40 mouse cellular contexts compared by ENCODE assay signal in genomic region chr13:91746470-91746869, GRCm38 (mm10). TPM values are rescaled to one million over a fixed set of nuclear protein-coding genes. Genes with fewer than 3 reads are reported as not detected.
"Had no signal": no experiment of that assay in that cellular context is flagged by ENCODE, and none has a peak within 500 bp of the region (broad histone marks: within the 10 kb centered on the region; RNA-seq: fewer than 3 reads in every experiment).

No protein-coding gene starts in this region.

- H3K4me1 ChIP-seq: liver, embryonic 12.5 days; liver, embryonic 13.5 days; liver, embryonic 15.5 days; neural tube, embryonic 12.5 days had no signal

- H3K4me3 ChIP-seq: limb, embryonic 10.5 days; limb, embryonic 12.5 days; limb, embryonic 13.5 days; limb, embryonic 15.5 days; liver, embryonic 12.5 days; liver, embryonic 13.5 days; liver, embryonic 15.5 days; lung, embryonic 15.5 days; megakaryocyte, embryonic 14.5 days; midbrain, embryonic 10.5 days; midbrain, embryonic 12.5 days; midbrain, embryonic 13.5 days; midbrain, embryonic 15.5 days; myocyte; neural tube, embryonic 12.5 days; neural tube, embryonic 13.5 days had no signal

- H3K9me3 ChIP-seq: limb, embryonic 10.5 days; limb, embryonic 12.5 days; limb, embryonic 13.5 days; limb, embryonic 15.5 days; liver, embryonic 12.5 days; liver, embryonic 13.5 days; liver, embryonic 15.5 days; lung, embryonic 15.5 days; midbrain, embryonic 10.5 days; midbrain, embryonic 12.5 days; midbrain, embryonic 13.5 days; midbrain, embryonic 15.5 days; neural tube, embryonic 12.5 days; neural tube, embryonic 13.5 days had no signal

- H3K36me3 ChIP-seq: limb, embryonic 10.5 days; limb, embryonic 12.5 days; limb, embryonic 13.5 days; limb, embryonic 15.5 days; liver, embryonic 12.5 days; liver, embryonic 13.5 days; liver, embryonic 15.5 days; lung, embryonic 15.5 days; midbrain, embryonic 10.5 days; midbrain, embryonic 12.5 days; midbrain, embryonic 13.5 days; midbrain, embryonic 15.5 days; neural tube, embryonic 12.5 days; neural tube, embryonic 13.5 days had no signal

- H3K27me3 ChIP-seq: lung, embryonic 15.5 days; midbrain, embryonic 15.5 days; neural tube, embryonic 12.5 days had no signal

- H3K9ac ChIP-seq: limb, embryonic 12.5 days; limb, embryonic 13.5 days; limb, embryonic 15.5 days; liver, embryonic 12.5 days; liver, embryonic 13.5 days; liver, embryonic 14.5 days; liver, embryonic 15.5 days; liver, postnatal 0 days; lung, embryonic 14.5 days; lung, embryonic 15.5 days; midbrain, embryonic 12.5 days; midbrain, embryonic 13.5 days; midbrain, embryonic 15.5 days; neural tube, embryonic 12.5 days; neural tube, embryonic 13.5 days had no signal

- ATAC-seq: liver, embryonic 12.5 days; liver, postnatal 0 days; lung, postnatal 0 days; midbrain, embryonic 13.5 days; midbrain, embryonic 15.5 days; midbrain, embryonic 16.5 days had no signal

- H3K4me2 ChIP-seq: limb, embryonic 12.5 days; limb, embryonic 13.5 days; limb, embryonic 15.5 days; liver, embryonic 11.5 days; liver, embryonic 12.5 days; liver, embryonic 13.5 days; liver, embryonic 15.5 days; lung, embryonic 14.5 days; lung, embryonic 15.5 days; midbrain, embryonic 11.5 days; midbrain, embryonic 12.5 days; midbrain, embryonic 13.5 days; midbrain, embryonic 15.5 days; neural tube, embryonic 12.5 days; neural tube, embryonic 13.5 days had no signal

- DNase-seq: left cerebral cortex, postnatal 4 days; liver; liver, embryonic 13.5 days; liver, postnatal 0 days; lung, adult 18-20 months; lung, adult 2 months; lung, embryonic 14.5 days; lung, postnatal 10 days; lung, postnatal 14 days; lung, postnatal 36 days; lung, postnatal 4 days; midbrain, embryonic 14.5 days had no signal

- H3K27ac ChIP-seq: limb, embryonic 10.5 days; limb, embryonic 12.5 days; limb, embryonic 13.5 days; limb, embryonic 15.5 days; liver, embryonic 12.5 days; liver, embryonic 13.5 days; liver, embryonic 14.5 days; liver, embryonic 15.5 days; lung, embryonic 15.5 days; macrophage; midbrain, embryonic 10.5 days; midbrain, embryonic 12.5 days; midbrain, embryonic 13.5 days; midbrain, embryonic 15.5 days; neural tube, embryonic 12.5 days; neural tube, embryonic 13.5 days had no signal

RNA-seq across cellular contexts. Expression of gene Acot12, which starts 5.2 kb away (rescaled TPM):
- total RNA-seq: megakaryocyte progenitor cell, adult 5-6 weeks; megakaryocyte, adult 5-6 weeks; megakaryocyte-erythroid progenitor cell, adult 5-6 weeks; monocyte, adult 5-6 weeks had no signal
- polyA plus RNA-seq: limb, embryonic 10.5 days; limb, embryonic 11.5 days; limb, embryonic 12.5 days; limb, embryonic 13.5 days; limb, embryonic 15.5 days; lung, adult 2 months; lung, embryonic 14.5 days; lung, embryonic 15.5 days; lung, embryonic 16.5 days; lung, postnatal 0 days; macrophage; midbrain, embryonic 10.5 days; midbrain, embryonic 11.5 days; midbrain, embryonic 12.5 days; midbrain, embryonic 13.5 days; midbrain, embryonic 14.5 days; neural tube, embryonic 11.5 days; neural tube, embryonic 12.5 days; neural tube, embryonic 13.5 days had no signal
